Mouse (Mus musculus): ENCODE measurements around the gene Washc1. TPM values are rescaled to one million over a fixed set of nuclear protein-coding genes. Genes with fewer than 3 reads are reported as not detected.
A peak's percentile ranks its signal among the peaks of the same experiment; 100 is the strongest.
"Not testable (repeated sequence)": the region's sequence is repeated elsewhere in the genome, so short reads cannot be mapped to it uniquely, and the experiment has no call there.

The Washc1 gene
- polyA plus RNA-seq (2015; fragmentation: Nextera tagmentation; extraction: Ambion mirVana), result 42.9 and 45.6 TPM in 2 replicates

DNA sequence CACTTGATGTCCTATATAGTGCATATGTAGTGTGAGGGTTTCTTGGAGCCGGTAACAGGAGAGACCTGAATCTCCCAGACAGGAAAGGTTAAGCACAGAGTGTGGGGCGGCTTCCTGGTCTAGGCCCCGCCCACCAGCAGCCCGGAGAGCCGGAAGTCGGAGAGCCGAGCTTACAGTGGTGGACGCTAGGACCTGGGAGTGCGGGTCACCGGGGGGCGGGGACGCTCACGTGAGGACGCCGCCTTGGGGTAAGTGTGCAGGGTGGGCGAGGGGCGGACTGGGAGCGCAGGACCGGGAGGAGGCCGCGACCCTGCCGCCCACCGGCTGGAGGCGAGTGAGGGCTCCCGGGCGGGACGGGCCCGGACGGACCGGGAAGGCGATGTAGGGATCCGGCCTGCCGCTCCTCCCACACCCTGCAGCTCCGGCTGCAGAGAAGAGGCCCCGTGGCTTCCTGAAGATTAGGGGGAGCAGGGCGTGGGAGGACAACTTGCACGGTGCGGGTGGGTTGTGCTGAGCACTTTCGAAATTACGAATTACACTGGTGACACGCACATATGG, at the start of gene Washc1:
Gene Washc1 (plus strand): TSS at position 144 of the 558 bp plus-strand sequence.
- Histone ChIP-seq H3K4me2 (peak within 1 kb of the TSS; percentile 62), H3K27ac (peak within 1 kb of the TSS; percentile 89), H3K27me3 (no peaks in the 10 kb centered on the region), H3K36me3 (peaks cover 29% of the 10 kb centered on the region), H3K4me1 (peaks cover 14% of the 10 kb centered on the region), H3K4me3 (peak within 1 kb of the TSS; percentile 82), H3K9me3 (no peaks in the 10 kb centered on the region), H3K9ac (peak within 1 kb of the TSS; percentile 83)
- under 1% methylated on average over 41 of the region's 41 CpGs for WGBS
- ATAC-seq (ENCODE audit: insufficient number of reproducible peaks, insufficient read depth, low FRiP score, low TSS enrichment, low read depth), result peak; percentile 92

DNA sequence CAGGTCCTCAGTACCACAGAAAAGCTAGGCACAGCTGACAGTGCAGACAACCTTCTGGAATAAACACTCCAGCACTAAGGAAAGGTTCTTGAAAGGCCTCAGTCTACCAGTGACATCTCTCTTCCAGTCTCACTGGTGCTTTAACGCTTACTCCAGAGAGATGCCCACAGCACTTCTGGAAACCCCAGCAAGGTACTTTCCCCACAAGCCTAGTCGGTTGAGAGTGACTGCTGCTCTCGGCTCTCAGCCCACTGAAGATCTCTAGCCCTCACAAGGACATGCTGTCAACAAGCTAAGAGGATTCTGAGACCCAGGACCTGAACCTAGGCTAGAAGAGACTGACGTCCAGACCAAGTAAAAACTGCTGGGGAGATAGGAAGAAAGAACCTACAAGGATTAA, 46.2 kb upstream of the Washc1 start:
- Histone ChIP-seq H3K4me3 (no peak overlapping the region), H3K36me3 (no peaks in the 10 kb centered on the region), H3K4me2 (no peak overlapping the region), H3K9ac (no peak overlapping the region), H3K4me1 (peaks cover 8% of the 10 kb centered on the region; the same call in 1 of the 2 replicates), H3K27me3 (no peaks in the 10 kb centered on the region), H3K27ac (no peak overlapping the region), H3K9me3 (no peaks in the 10 kb centered on the region)
- WGBS, result 86% methylated on average over 4 of the region's 4 CpGs
- no peak for ATAC-seq (ENCODE audit: insufficient number of reproducible peaks, insufficient read depth, low FRiP score, low TSS enrichment, low read depth)

DNA sequence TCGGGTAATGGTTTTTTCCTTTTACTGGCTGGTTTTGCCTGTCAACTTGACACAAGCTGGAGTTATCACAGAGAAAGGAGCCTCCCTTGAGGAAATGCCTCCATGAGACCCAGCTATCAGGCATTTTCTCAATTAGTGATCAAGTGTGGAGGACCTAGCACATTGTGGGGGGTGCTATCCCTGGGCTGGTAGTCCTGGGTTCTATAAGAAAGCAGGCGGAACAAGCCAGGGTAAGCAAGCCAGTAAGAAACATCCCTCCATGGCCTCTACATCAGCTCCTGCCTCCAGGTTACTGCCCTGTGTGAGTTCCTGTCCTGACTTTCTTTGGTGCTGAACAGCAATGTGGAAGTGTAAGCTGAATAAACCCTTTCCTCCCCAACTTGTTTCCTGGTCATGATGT, 42.3 kb upstream of the Washc1 start:
- H3K4me2 ChIP-seq; H3K27ac ChIP-seq; H3K9me3 ChIP-seq; ATAC-seq (ENCODE audit: insufficient number of reproducible peaks, insufficient read depth, low FRiP score, low TSS enrichment, low read depth); H3K9ac ChIP-seq; H3K4me1 ChIP-seq; H3K4me3 ChIP-seq; H3K27me3 ChIP-seq; H3K36me3 ChIP-seq: not testable (repeated sequence)
- WGBS, result 82% methylated on average over 2 of the region's 2 CpGs

DNA sequence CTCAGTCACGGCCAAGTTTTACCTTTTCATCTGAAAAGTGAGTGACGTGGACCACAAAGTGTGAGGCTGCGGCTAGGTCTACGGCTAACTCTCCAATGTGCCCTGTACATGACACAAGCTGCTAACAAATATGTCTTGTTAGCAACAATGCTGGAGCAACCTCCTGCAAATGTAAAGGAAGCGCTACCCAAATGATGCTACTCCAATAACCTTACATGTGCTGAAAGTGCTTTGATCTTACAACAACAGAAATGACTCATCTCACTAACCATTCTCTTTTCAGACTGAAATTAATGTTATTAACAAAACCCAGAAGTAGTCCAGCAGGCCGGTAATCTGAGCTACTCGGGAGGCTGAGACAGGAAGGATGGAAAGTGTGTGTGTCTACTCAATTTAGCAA, 37.4 kb upstream of the Washc1 start:
- ATAC-seq (ENCODE audit: insufficient number of reproducible peaks, insufficient read depth, low FRiP score, low TSS enrichment, low read depth), result no peak
- Histone ChIP-seq H3K27me3 (no peaks in the 10 kb centered on the region), H3K4me3 (no peak overlapping the region), H3K9ac (no peak overlapping the region), H3K36me3 (no peaks in the 10 kb centered on the region), H3K27ac (no peak overlapping the region), H3K9me3 (no peaks in the 10 kb centered on the region), H3K4me2 (no peak overlapping the region), H3K4me1 (peaks cover 30% of the 10 kb centered on the region)
- WGBS, result 85% methylated on average over 7 of the region's 7 CpGs

DNA sequence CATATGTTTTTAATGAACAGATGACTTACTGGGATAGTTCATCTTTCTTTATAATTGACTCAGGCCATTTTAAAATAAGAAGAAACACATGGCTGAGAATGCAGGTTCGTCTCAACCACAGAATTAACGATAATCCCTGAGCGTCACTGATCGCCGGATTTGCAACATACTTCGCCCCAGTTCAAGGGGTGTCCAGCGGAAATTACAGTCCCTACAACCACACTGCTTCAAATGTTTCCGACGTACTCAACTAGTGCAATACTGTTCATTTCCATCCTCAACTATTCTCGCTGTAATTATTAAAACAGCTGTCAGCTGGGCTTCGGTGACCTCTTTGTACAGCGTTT, 35.5 kb upstream of the Washc1 start:
- 2% methylated on average over 12 of the region's 12 CpGs for WGBS
- no peaks in the 10 kb centered on the region for H3K27me3 ChIP-seq
- peak overlapping the region; percentile 85 for H3K9ac ChIP-seq
- no peaks in the 10 kb centered on the region for H3K9me3 ChIP-seq
- no peak for ATAC-seq (ENCODE audit: insufficient number of reproducible peaks, insufficient read depth, low FRiP score, low TSS enrichment, low read depth)
- H3K4me1 ChIP-seq, result peaks cover 30% of the 10 kb centered on the region
- peak overlapping the region; percentile 73 for H3K4me2 ChIP-seq
- H3K36me3 ChIP-seq, result peaks cover 15% of the 10 kb centered on the region
- peak overlapping the region; percentile 93; the same call in 1 of the 2 replicates for H3K27ac ChIP-seq
- H3K4me3 ChIP-seq, result peak overlapping the region; percentile 96

DNA sequence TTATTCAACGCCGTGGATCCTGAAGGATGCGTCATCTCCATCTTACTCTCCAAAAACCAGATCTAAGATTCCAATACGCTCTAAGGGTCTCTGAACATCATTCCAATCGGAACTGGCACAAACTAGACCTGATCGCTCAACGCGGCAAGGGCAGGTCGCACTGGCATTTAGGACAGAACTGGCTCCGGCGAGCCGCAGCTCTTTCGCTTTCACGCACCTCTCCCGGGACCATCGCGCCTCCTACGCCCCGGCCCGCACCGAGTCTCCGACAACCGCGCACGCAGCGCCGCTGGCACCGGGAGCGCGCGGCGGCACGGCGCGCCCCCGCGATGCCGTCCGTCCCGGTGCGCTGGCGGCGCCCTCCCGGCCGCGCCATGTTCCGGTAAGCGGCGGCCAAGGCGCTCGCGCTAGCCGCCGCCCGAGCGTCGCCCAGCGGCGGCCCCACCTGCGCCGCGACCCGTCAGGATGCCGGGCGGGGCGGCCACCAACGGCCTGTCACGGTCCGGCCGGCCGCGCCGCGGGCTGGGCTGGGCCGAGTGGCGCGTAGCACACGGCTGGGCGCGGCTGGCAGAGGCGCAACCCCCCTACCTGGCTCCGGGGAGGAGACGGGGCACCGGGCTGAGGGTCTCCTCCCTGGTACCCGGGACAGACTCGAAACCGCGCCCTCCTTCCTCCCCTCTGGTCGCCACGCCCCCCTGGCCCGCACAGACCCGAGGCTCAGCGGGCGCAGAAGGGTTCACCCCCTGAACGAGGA, 35.0 kb upstream of the Washc1 start:
- peak; percentile 88 for ATAC-seq (ENCODE audit: insufficient number of reproducible peaks, insufficient read depth, low FRiP score, low TSS enrichment, low read depth)
- Histone ChIP-seq H3K9me3 (no peaks in the 10 kb centered on the region), H3K36me3 (peaks cover 20% of the 10 kb centered on the region), H3K4me2 (peak overlapping the region; percentile 73), H3K4me3 (peak overlapping the region; percentile 96), H3K27me3 (no peaks in the 10 kb centered on the region), H3K4me1 (peaks cover 30% of the 10 kb centered on the region), H3K27ac (peak overlapping the region; percentile 93), H3K9ac (peak overlapping the region; percentile 85)
- WGBS, result under 1% methylated on average over 81 of the region's 95 CpGs

DNA sequence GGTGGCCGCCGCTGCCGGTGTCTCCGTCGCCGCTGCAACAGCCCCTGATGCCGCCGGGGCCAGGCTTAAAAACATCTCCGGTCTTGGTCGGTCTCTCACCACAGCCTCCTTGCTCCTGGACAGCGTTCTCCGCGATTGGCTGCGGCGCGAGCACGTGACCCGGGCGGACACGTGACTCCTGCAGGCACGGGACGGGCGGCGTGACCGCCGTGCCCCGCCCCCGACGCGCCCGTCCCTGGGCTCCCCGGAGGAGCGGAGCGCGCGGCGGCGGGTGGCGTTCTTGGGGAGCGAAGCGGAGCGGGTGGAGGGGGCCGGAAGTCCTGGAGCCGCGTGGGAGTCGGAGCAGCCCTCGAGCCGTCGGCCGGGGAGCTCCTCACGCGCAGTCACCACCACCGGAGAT, 34.4 kb upstream of the Washc1 start, which contains the start of gene Ankrd12:
Gene Ankrd12 (minus strand): TSS at position 156 of the 400 bp plus-strand sequence.
- peaks cover 30% of the 10 kb centered on the region for H3K4me1 ChIP-seq
- H3K9me3 ChIP-seq, result no peaks in the 10 kb centered on the region
- peak within 1 kb of the TSS; percentile 85 for H3K9ac ChIP-seq
- WGBS, result under 1% methylated on average over 53 of the region's 53 CpGs
- H3K36me3 ChIP-seq, result peaks cover 26% of the 10 kb centered on the region
- peak within 1 kb of the TSS; percentile 93 for H3K27ac ChIP-seq
- no peaks in the 10 kb centered on the region for H3K27me3 ChIP-seq
- peak; percentile 94 for ATAC-seq (ENCODE audit: insufficient number of reproducible peaks, insufficient read depth, low FRiP score, low TSS enrichment, low read depth)
- peak within 1 kb of the TSS; percentile 96 for H3K4me3 ChIP-seq
- H3K4me2 ChIP-seq, result peak within 1 kb of the TSS; percentile 73

DNA sequence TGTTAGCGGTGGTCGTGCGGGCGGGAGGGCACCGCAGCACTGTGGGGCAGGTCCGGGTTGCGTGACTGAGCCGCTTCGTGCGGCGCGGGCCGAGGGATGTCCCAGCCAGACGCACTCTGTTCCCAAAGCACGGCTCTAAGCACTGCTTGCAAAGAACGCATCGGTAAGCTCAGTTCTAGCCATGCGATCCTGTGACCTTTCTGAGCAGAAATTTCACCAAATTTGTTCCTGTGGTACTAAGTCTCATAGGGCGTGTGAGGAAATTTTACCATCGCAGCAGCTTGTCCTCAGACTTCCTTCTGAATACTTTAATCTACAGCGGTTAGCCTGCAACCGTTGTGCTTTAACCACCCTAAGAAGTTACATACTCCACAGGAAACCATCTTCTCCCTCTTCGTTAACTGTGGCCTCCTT, 33.9 kb upstream of the Washc1 start:
- H3K9me3 ChIP-seq, result no peaks in the 10 kb centered on the region
- peaks cover 30% of the 10 kb centered on the region for H3K4me1 ChIP-seq
- under 1% methylated on average over 23 of the region's 23 CpGs for WGBS
- peak overlapping the region; percentile 85 for H3K9ac ChIP-seq
- H3K27ac ChIP-seq, result peak overlapping the region; percentile 93
- peaks cover 26% of the 10 kb centered on the region for H3K36me3 ChIP-seq
- peak overlapping the region; percentile 73 for H3K4me2 ChIP-seq
- ATAC-seq (ENCODE audit: insufficient number of reproducible peaks, insufficient read depth, low FRiP score, low TSS enrichment, low read depth), result peak; percentile 39; the same call in 1 of the 2 replicates
- peak overlapping the region; percentile 96 for H3K4me3 ChIP-seq
- H3K27me3 ChIP-seq, result no peaks in the 10 kb centered on the region

DNA sequence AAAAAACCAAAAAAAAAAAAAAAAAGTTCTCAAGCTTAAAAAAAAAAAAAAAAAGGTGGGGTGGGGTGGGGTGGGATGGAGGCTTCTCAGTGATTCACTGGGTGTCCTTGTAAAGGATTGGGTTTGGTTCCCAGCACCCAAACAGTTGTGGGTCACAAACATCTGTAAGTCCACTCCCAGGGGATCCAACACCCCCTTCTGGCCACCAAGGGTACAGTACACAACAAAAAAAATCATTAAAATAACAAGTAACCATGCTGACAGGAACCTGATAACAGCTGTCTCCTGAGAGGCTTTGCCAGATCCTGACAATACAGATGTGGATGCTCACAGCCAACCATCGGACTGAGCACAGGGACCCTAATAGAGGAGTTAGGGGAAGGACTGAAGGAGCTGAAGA, 26.9 kb upstream of the Washc1 start:
- peaks cover 58% of the 10 kb centered on the region for H3K36me3 ChIP-seq
- no peaks in the 10 kb centered on the region for H3K27me3 ChIP-seq
- 63% methylated on average over 1 of the region's 1 CpGs for WGBS
- H3K9me3 ChIP-seq, result no peaks in the 10 kb centered on the region
- no peak overlapping the region for H3K4me2 ChIP-seq
- H3K27ac ChIP-seq, result no peak overlapping the region
- no peaks in the 10 kb centered on the region for H3K4me1 ChIP-seq
- no peak overlapping the region for H3K4me3 ChIP-seq
- ATAC-seq (ENCODE audit: insufficient number of reproducible peaks, insufficient read depth, low FRiP score, low TSS enrichment, low read depth), result no peak
- H3K9ac ChIP-seq, result no peak overlapping the region

DNA sequence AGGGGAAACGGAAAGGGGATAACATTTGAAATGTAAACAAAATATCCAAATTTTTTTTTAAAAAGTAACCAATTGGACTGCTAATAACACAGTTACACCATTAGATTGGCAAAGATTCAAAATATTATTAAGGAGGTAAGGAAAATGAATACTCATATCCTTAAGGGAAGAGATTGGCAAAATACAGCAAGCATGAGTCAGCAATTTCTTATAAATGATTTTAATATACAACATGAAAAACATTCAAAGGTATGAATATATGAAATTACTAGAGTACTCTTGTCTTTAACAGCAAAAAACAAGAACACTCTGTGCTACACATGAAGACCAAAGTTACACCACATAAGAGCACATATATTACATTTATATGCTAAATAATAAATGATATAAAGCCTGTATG, 26.3 kb upstream of the Washc1 start:
- Histone ChIP-seq H3K9me3 (no peaks in the 10 kb centered on the region), H3K4me1 (no peaks in the 10 kb centered on the region), H3K27ac (no peak overlapping the region), H3K27me3 (no peaks in the 10 kb centered on the region), H3K36me3 (peaks cover 57% of the 10 kb centered on the region), H3K4me2 (no peak overlapping the region), H3K9ac (no peak overlapping the region), H3K4me3 (no peak overlapping the region)
- no peak for ATAC-seq (ENCODE audit: insufficient number of reproducible peaks, insufficient read depth, low FRiP score, low TSS enrichment, low read depth)
- 97% methylated on average over 1 of the region's 1 CpGs for WGBS

DNA sequence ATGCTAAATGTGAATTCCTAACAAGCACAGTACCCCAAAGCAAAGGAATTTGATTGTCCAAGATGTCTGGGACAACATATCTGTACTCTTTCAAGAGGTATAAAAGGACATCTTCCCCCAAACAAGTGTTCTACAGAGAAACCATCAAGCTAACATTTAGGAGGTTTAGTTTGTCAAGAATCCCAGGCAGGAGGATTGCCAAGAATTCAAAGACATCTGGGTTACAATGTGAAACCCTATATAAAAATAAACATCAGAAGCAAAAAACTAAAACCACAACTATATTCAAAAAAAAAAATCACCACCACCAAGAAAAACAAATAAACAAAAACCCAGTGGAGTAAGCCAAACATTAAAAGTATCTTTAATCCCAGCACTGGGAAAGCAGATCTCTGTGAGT, 21.1 kb upstream of the Washc1 start:
- peaks cover 11% of the 10 kb centered on the region; the same call in 1 of the 2 replicates for H3K4me1 ChIP-seq
- no peak overlapping the region for H3K9ac ChIP-seq
- no peaks in the 10 kb centered on the region for H3K9me3 ChIP-seq
- H3K4me2 ChIP-seq, result no peak overlapping the region
- no peak for ATAC-seq (ENCODE audit: insufficient number of reproducible peaks, insufficient read depth, low FRiP score, low TSS enrichment, low read depth)
- no peak overlapping the region for H3K27ac ChIP-seq
- H3K4me3 ChIP-seq, result no peak overlapping the region
- no peaks in the 10 kb centered on the region for H3K27me3 ChIP-seq
- H3K36me3 ChIP-seq, result peaks cover 48% of the 10 kb centered on the region

DNA sequence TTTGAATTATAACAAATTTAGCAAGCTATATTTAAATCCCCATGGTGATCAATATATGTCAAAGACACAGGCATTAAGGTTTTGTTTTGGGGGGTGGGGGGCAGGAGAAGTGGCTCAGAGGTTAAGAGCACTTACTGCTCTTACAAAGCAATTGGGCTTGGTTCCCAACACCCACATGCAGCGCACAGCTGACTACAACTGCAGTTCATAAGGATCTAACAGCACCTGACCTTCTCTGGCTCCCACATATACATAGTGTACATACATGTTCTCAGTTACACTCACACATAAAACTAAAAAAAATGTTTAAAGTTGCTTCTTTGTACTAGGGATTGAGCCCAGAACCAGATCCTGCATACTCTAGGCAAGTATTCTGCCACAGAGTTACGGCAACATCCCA, 20.0 kb upstream of the Washc1 start:
- H3K9ac ChIP-seq, result no peak overlapping the region
- H3K9me3 ChIP-seq, result no peaks in the 10 kb centered on the region
- peaks cover 11% of the 10 kb centered on the region; the same call in 1 of the 2 replicates for H3K4me1 ChIP-seq
- no peak overlapping the region for H3K4me2 ChIP-seq
- no peak overlapping the region for H3K4me3 ChIP-seq
- peaks cover 37% of the 10 kb centered on the region for H3K36me3 ChIP-seq
- WGBS, result 87% methylated on average over 2 of the region's 2 CpGs
- no peak overlapping the region for H3K27ac ChIP-seq
- no peaks in the 10 kb centered on the region for H3K27me3 ChIP-seq
- ATAC-seq (ENCODE audit: insufficient number of reproducible peaks, insufficient read depth, low FRiP score, low TSS enrichment, low read depth), result no peak

Data from embryonic facial prominence, embryonic 13.5 days (tissue).